Comparison of ENCODE assay signal across 9 mouse cellular contexts in genomic region chr15:101210228-101210627, GRCm38 (mm10). TPM values are rescaled to one million over a fixed set of nuclear protein-coding genes. Genes with fewer than 3 reads are reported as not detected.
A peak's percentile ranks its signal among the peaks of the same experiment; 100 is the strongest.
DNase-seq lines count a peak whose midpoint lies in the region; ATAC-seq and TF ChIP-seq lines count a peak whose summit lies in the region.
"Had no signal": no experiment of that assay in that cellular context is flagged by ENCODE, and none has a peak within 500 bp of the region (broad histone marks: within the 10 kb centered on the region; RNA-seq: fewer than 3 reads in every experiment).

No protein-coding gene starts in this region.

- no peaks in the 10 kb centered on the region for H3K4me1 ChIP-seq in midbrain, embryonic 11.5 days (ENCODE audit: control insufficient read depth, insufficient read depth, low read length)
- H3K4me1 ChIP-seq in midbrain, embryonic 16.5 days (ENCODE audit: control insufficient read depth, insufficient read depth, low read length), result no peaks in the 10 kb centered on the region
- no peaks in the 10 kb centered on the region; the same call in 1 of the 2 replicates for H3K4me1 ChIP-seq in lung, adult 2 months (ENCODE audit: control insufficient read depth, insufficient read depth, low read length)
- H3K4me1 ChIP-seq: neural tube, embryonic 13.5 days had no signal

- H3K27ac ChIP-seq in midbrain, embryonic 11.5 days (ENCODE audit: low read depth, low read length), result no peak overlapping the region
- H3K27ac ChIP-seq in midbrain, embryonic 16.5 days (ENCODE audit: low read length), result no peak overlapping the region
- H3K27ac ChIP-seq: heart, embryonic 13.5 days; neural tube, embryonic 13.5 days had no signal

- DNase-seq in midbrain, embryonic 11.5 days (ENCODE audit: low spot score, missing footprints), result peak; percentile 92
- peak; percentile 85 for DNase-seq in NIH3T3 (ENCODE audit: low read depth)
- DNase-seq in c-Kit-positive CD71-positive TER-119-positive erythroid progenitor cells, embryonic 14.5 days (ENCODE audit: low spot score), result peak; percentile 52
- peak; percentile 69 for DNase-seq in gastrocnemius, postnatal 10 days
- DNase-seq in lung, adult 2 months, result peak; percentile 61
- peak; percentile 42 to 60 for DNase-seq in spleen, postnatal 36 days (ENCODE audit: low spot score in 2 of 2)

- H3K36me3 ChIP-seq in midbrain, embryonic 11.5 days (ENCODE audit: control insufficient read depth, insufficient read depth, low read length), result peaks cover 5% of the 10 kb centered on the region; the same call in 1 of the 2 replicates
- H3K36me3 ChIP-seq in midbrain, embryonic 16.5 days (ENCODE audit: control insufficient read depth, insufficient read depth, low read length), result peaks cover 29% of the 10 kb centered on the region

- peak; percentile 61; the same call in 1 of the 2 replicates for ATAC-seq in midbrain, embryonic 11.5 days (ENCODE audit: low FRiP score)
- ATAC-seq in midbrain, embryonic 16.5 days, result no peak

- H3K9ac ChIP-seq in midbrain, embryonic 11.5 days (ENCODE audit: low read length), result no peak overlapping the region
- H3K9ac ChIP-seq in midbrain, embryonic 16.5 days (ENCODE audit: low read depth, low read length), result no peak overlapping the region
- H3K9ac ChIP-seq: heart, embryonic 13.5 days; neural tube, embryonic 13.5 days had no signal

- no peaks in the 10 kb centered on the region for H3K9me3 ChIP-seq in midbrain, embryonic 11.5 days (ENCODE audit: control insufficient read depth, low read length)
- H3K9me3 ChIP-seq in midbrain, embryonic 16.5 days (replicated peaks; ENCODE audit: control insufficient read depth, low read length, poor library complexity, severe bottlenecking), result no peaks in the 10 kb centered on the region
- H3K9me3 ChIP-seq: heart, embryonic 13.5 days; neural tube, embryonic 13.5 days had no signal

- no peak for TF ChIP-seq POLR2A in lung, adult 2 months (IDR thresholded peaks at IDR 0.05; ENCODE audit: borderline replicate concordance, extremely low read depth, low read depth, low read length)

- no peaks in the 10 kb centered on the region for H3K27me3 ChIP-seq in midbrain, embryonic 11.5 days (ENCODE audit: control insufficient read depth, insufficient read depth, low read length)
- H3K27me3 ChIP-seq in midbrain, embryonic 16.5 days (ENCODE audit: control insufficient read depth, insufficient read depth, low read depth, low read length), result no peaks in the 10 kb centered on the region
- H3K27me3 ChIP-seq: heart, embryonic 13.5 days; neural tube, embryonic 13.5 days had no signal

- WGBS in midbrain, embryonic 11.5 days, result 62% methylated on average over 6 of the region's 6 CpGs
- 65% methylated on average over 6 of the region's 6 CpGs for WGBS in midbrain, embryonic 16.5 days
- WGBS in lung, adult 2 months, result 64% methylated on average over 6 of the region's 6 CpGs

- no peak overlapping the region for H3K4me2 ChIP-seq in midbrain, embryonic 11.5 days
- H3K4me2 ChIP-seq in midbrain, embryonic 16.5 days (ENCODE audit: low read length), result no peak overlapping the region
- H3K4me2 ChIP-seq: heart, embryonic 13.5 days; neural tube, embryonic 13.5 days had no signal

- peak; percentile 64 for TF ChIP-seq CTCF in lung, adult 2 months (IDR thresholded peaks at IDR 0.05; ENCODE audit: insufficient read depth, low read length)

- H3K4me3 ChIP-seq in midbrain, embryonic 11.5 days (ENCODE audit: low read depth, low read length), result no peak overlapping the region
- no peak overlapping the region for H3K4me3 ChIP-seq in midbrain, embryonic 16.5 days (ENCODE audit: low read depth, low read length)
- H3K4me3 ChIP-seq in lung, adult 2 months (replicated peaks; ENCODE audit: extremely low read depth, low read depth, low read length), result no peak overlapping the region
- H3K4me3 ChIP-seq: heart, embryonic 13.5 days; neural tube, embryonic 13.5 days had no signal

RNA-seq across cellular contexts. Expression of gene Grasp, which starts 13.8 kb away (rescaled TPM):
- 3.6 and 4.5 TPM in 2 replicates for polyA plus RNA-seq in midbrain, embryonic 11.5 days (2014; fragmentation: Nextera tagmentation; extraction: Ambion mirVana)
- polyA plus RNA-seq in midbrain, embryonic 16.5 days (2015; fragmentation: Nextera tagmentation; extraction: Ambion mirVana), result 0.95 and 1.1 TPM in 2 replicates
- 10 to 100 TPM in 1 of 2 experiments, 1 to 10 TPM in 1; 9.0 to 11.5 TPM for total RNA-seq in gastrocnemius, postnatal 10 days (2021)
- polyA plus RNA-seq in lung, adult 2 months (2012; rRNA removed), result 36.6 and 58.8 TPM in 2 replicates

RNA-seq across cellular contexts. Expression of gene Acvr1b, which starts 36.4 kb away (rescaled TPM):
- polyA plus RNA-seq in midbrain, embryonic 11.5 days (2014; fragmentation: Nextera tagmentation; extraction: Ambion mirVana), result 14.7 and 15.2 TPM in 2 replicates
- polyA plus RNA-seq in midbrain, embryonic 16.5 days (2015; fragmentation: Nextera tagmentation; extraction: Ambion mirVana), result 22.1 and 24.5 TPM in 2 replicates
- 10 to 100 TPM; 21.7 to 22.4 TPM for total RNA-seq in gastrocnemius, postnatal 10 days (2021)
- 45.8 and 57.2 TPM in 2 replicates for polyA plus RNA-seq in lung, adult 2 months (2012; rRNA removed)

RNA-seq across cellular contexts. Expression of gene Nr4a1, which starts 43.8 kb away (rescaled TPM):
- 1.3 TPM in 2 replicates for polyA plus RNA-seq in midbrain, embryonic 11.5 days (2014; fragmentation: Nextera tagmentation; extraction: Ambion mirVana)
- polyA plus RNA-seq in midbrain, embryonic 16.5 days (2015; fragmentation: Nextera tagmentation; extraction: Ambion mirVana), result 5.0 and 6.4 TPM in 2 replicates
- total RNA-seq in gastrocnemius, postnatal 10 days (2021), result 10 to 100 TPM; 22.5 to 23.1 TPM
- 40.0 and 43.4 TPM in 2 replicates for polyA plus RNA-seq in lung, adult 2 months (2012; rRNA removed)
